Mouse (Mus musculus) liver, adult 2 months (tissue): ENCODE measurements at regions not wholly inside any gene's neighbourhood (a gene's known extent, or its start where the extent isn't known, plus 50 kb on each side); places are given as distances from the start of the nearest gene placed in this dataset.

Experiments
- DNase-seq: peaks from one replicate; pipeline ENCODE4 v3.0.0-alpha.2; 2011; ENCODE audit warnings: low read depth, low spot score; ENCODE audit errors: extremely low read depth
- H3K27ac ChIP-seq: fragments of 200-500 bp; replicated peaks from 2 replicates; pipeline ENCODE4 v1.5.1; 2012; ENCODE audit warnings: low read depth, mild to moderate bottlenecking, control low read depth, inconsistent platforms, low read length; ENCODE audit not compliant: insufficient read depth
- H3K27me3 ChIP-seq: fragments of 200-500 bp; 2 replicates; pipeline ENCODE4 v1.6.1; 2012; ENCODE audit warnings: mild to moderate bottlenecking, moderate library complexity, low read length, inconsistent platforms; ENCODE audit not compliant: control insufficient read depth, insufficient read depth
- H3K36me3 ChIP-seq: fragments of 200-500 bp; 2 replicates; pipeline ENCODE4 v1.6.1; 2012; ENCODE audit warnings: low read length, inconsistent platforms; ENCODE audit not compliant: control insufficient read depth, insufficient read depth
- H3K4me1 ChIP-seq: fragments of 200-500 bp; 2 replicates; pipeline ENCODE4 v1.6.1; 2011; ENCODE audit warnings: low read length; ENCODE audit not compliant: control insufficient read depth, insufficient read depth
- H3K4me3 ChIP-seq: fragments of 200-500 bp; 2 replicates; pipeline ENCODE4 v1.5.1; 2011; ENCODE audit warnings: low read depth, mild to moderate bottlenecking, control low read depth, low read length, moderate library complexity; ENCODE audit not compliant: insufficient read depth
- H3K79me2 ChIP-seq: fragments of 200-500 bp; 2 replicates; pipeline ENCODE4 v1.6.1; 2012; ENCODE audit warnings: inconsistent platforms, mild to moderate bottlenecking, low read length, moderate library complexity; ENCODE audit not compliant: control insufficient read depth, insufficient read depth
- H3K9ac ChIP-seq: fragments of 200-500 bp; 2 replicates; pipeline ENCODE4 v1.6.1; 2012; ENCODE audit warnings: low read depth, mild to moderate bottlenecking, control low read depth, inconsistent platforms, low read length
- CTCF ChIP-seq: fragments of 200-500 bp; IDR thresholded peaks from 2 replicates; pipeline ENCODE4 v1.5.1; 2011; ENCODE audit warnings: low read depth, low read length, control low read depth
- POLR2A ChIP-seq: fragments of 200-500 bp; IDR thresholded peaks from 2 replicates; pipeline ENCODE4 v1.6.1; 2011; ENCODE audit warnings: low read length, control low read depth; ENCODE audit not compliant: insufficient read depth; ENCODE audit errors: extremely low read depth
- WGBS: fragments of 180-500 bp; shearing (Covaris S2); methylation state at CpG from one replicate; pipeline ENCODE4 v1.1.7; 2018; 5-methylcytosine and 5-hydroxymethylcytosine counted together

GRCm38 (mm10) chr19:59404766-59405165 lies 53.4 kb upstream of the Emx2 start:
- no peak for DNase-seq
- no peak overlapping the region for H3K27ac ChIP-seq
- H3K27me3 ChIP-seq: peaks cover 13% of the 10 kb centered on the region
- H3K4me1 ChIP-seq: peaks cover 7% of the 10 kb centered on the region
- H3K36me3 ChIP-seq: no peaks in the 10 kb centered on the region
- H3K9ac ChIP-seq: no peak overlapping the region
- H3K4me3 ChIP-seq: no peak overlapping the region
- no peak for TF ChIP-seq POLR2A
- TF ChIP-seq CTCF: no peak
- H3K79me2 ChIP-seq: no peaks in the 10 kb centered on the region
- 83% methylated on average over 1 of the region's 1 CpGs for WGBS

GRCm38 (mm10) chr19:59405616-59406015 lies 52.6 kb upstream of the Emx2 start:
- no peak for TF ChIP-seq CTCF
- WGBS: 92% methylated on average over 5 of the region's 5 CpGs
- Histone ChIP-seq H3K27ac (no peak overlapping the region), H3K4me1 (peaks cover 7% of the 10 kb centered on the region), H3K9ac (no peak overlapping the region), H3K36me3 (no peaks in the 10 kb centered on the region), H3K79me2 (no peaks in the 10 kb centered on the region), H3K4me3 (no peak overlapping the region), H3K27me3 (peaks cover 7% of the 10 kb centered on the region)
- DNase-seq: no peak

- Histone ChIP-seq H3K4me1 (peaks cover 7% of the 10 kb centered on the region), H3K27me3 (no peaks in the 10 kb centered on the region; the same call in 1 of the 2 replicates), H3K9ac (no peak overlapping the region), H3K27ac (no peak overlapping the region), H3K79me2 (no peaks in the 10 kb centered on the region), H3K4me3 (no peak overlapping the region), H3K36me3 (no peaks in the 10 kb centered on the region)
- 18% methylated on average over 2 of the region's 2 CpGs for WGBS
- peak; percentile 95 for DNase-seq
- TF ChIP-seq CTCF (no peak), POLR2A (no peak)
Measured at GRCm38 (mm10) chr19:59408094-59408493, 50.1 kb upstream of the Emx2 start.
